ENCODE assay signal across 15 mouse cellular contexts in the genomic region with DNA sequence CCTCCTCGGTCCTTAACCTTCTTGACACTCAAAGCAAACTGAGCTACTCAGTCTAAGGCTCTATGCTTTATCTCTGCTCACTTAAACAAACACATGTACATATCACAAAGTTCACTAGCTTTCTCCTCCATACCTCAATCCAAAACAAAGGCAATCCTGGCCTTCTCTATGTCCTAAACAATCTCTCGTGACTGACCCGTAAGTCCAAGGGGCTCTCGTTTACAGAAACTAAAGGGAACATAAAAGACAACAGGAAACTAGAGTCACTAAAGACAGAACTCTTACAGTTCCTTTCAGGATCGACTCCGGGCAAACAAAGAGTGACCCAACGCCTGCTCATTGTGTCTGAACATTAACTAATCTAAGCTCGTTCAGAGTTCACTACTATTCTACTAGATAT. TPM values are rescaled to one million over a fixed set of nuclear protein-coding genes. Genes with fewer than 3 reads are reported as not detected.
DNase-seq lines count a peak whose midpoint lies in the region; ATAC-seq and TF ChIP-seq lines count a peak whose summit lies in the region.
"Had no signal": no experiment of that assay in that cellular context is flagged by ENCODE, and none has a peak within 500 bp of the region (broad histone marks: within the 10 kb centered on the region; RNA-seq: fewer than 3 reads in every experiment).

No protein-coding gene starts in this region.

- H3K27me3 ChIP-seq in hindbrain, embryonic 15.5 days, result no peaks in the 10 kb centered on the region
- no peaks in the 10 kb centered on the region for H3K27me3 ChIP-seq in hindbrain, embryonic 11.5 days (ENCODE audit: control insufficient read depth, insufficient read depth, low read length)
- no peaks in the 10 kb centered on the region for H3K27me3 ChIP-seq in hindbrain, postnatal 0 days (ENCODE audit: insufficient read depth, low read length)
- H3K27me3 ChIP-seq in liver, embryonic 11.5 days (replicated peaks; ENCODE audit: control insufficient read depth, insufficient read depth, low read length), result peaks cover 17% of the 10 kb centered on the region
- no peaks in the 10 kb centered on the region for H3K27me3 ChIP-seq in small intestine, adult 2 months (ENCODE audit: control insufficient read depth, insufficient read depth, low read length)
- H3K27me3 ChIP-seq: midbrain, embryonic 13.5 days had no signal

- no peak overlapping the region for H3K27ac ChIP-seq in hindbrain, embryonic 15.5 days (replicated peaks)
- H3K27ac ChIP-seq in hindbrain, embryonic 11.5 days (ENCODE audit: low read depth, low read length), result no peak overlapping the region
- no peak overlapping the region for H3K27ac ChIP-seq in hindbrain, postnatal 0 days
- H3K27ac ChIP-seq in liver, embryonic 11.5 days (ENCODE audit: low read depth, low read length), result peak overlapping the region; percentile 56; the same call in 1 of the 2 replicates
- peak overlapping the region; percentile 87 for H3K27ac ChIP-seq in small intestine, adult 2 months (ENCODE audit: insufficient read depth, low read depth, low read length)
- H3K27ac ChIP-seq: midbrain, embryonic 13.5 days had no signal

- H3K4me2 ChIP-seq in hindbrain, embryonic 15.5 days, result 0 out of 2 replicates have a peak overlapping the region, but pooled peaks have one; percentile 5
- H3K4me2 ChIP-seq in hindbrain, embryonic 11.5 days (replicated peaks; ENCODE audit: low read depth, low read length), result no peak overlapping the region
- peak overlapping the region; percentile 30; the same call in 1 of the 2 replicates for H3K4me2 ChIP-seq in hindbrain, postnatal 0 days (ENCODE audit: low read depth, low read length)
- peak overlapping the region; percentile 40 for H3K4me2 ChIP-seq in liver, embryonic 11.5 days
- H3K4me2 ChIP-seq: midbrain, embryonic 13.5 days had no signal

- TF ChIP-seq POLR2A in small intestine, adult 2 months (IDR thresholded peaks at IDR 0.05; ENCODE audit: low read depth, low read length), result no peak

- TF ChIP-seq CTCF in hindbrain, postnatal 0 days (IDR thresholded peaks at IDR 0.05; ENCODE audit: low read depth), result no peak
- TF ChIP-seq CTCF in small intestine, adult 2 months (IDR thresholded peaks at IDR 0.05; ENCODE audit: extremely low read depth, insufficient read length, insufficient replicate concordance, low read depth, low read length), result no peak

- no peak for DNase-seq in hindbrain, embryonic 11.5 days (ENCODE audit: low spot score)
- DNase-seq in hindbrain, postnatal 0 days (ENCODE audit: low spot score), result no peak
- DNase-seq in liver, embryonic 11.5 days (ENCODE audit: low spot score), result no peak
- no peak for DNase-seq in frontal cortex, postnatal 36 days (ENCODE audit: low spot score in 2 of 2)
- DNase-seq in c-Kit-positive CD71-positive TER-119-positive erythroid progenitor cells, embryonic 14.5 days (ENCODE audit: low spot score), result no peak
- DNase-seq: cerebellum, adult 8-10 months; kidney, adult 8-10 months; layer of hippocampus, adult 9-11 months; left cerebral cortex, postnatal 4 days; lung, postnatal 36 days; thymus, postnatal 36 days had no signal

- no peak for ATAC-seq in hindbrain, embryonic 15.5 days (ENCODE audit: low FRiP score, low read depth)
- ATAC-seq in hindbrain, embryonic 11.5 days (ENCODE audit: low FRiP score), result no peak
- no peak for ATAC-seq in hindbrain, postnatal 0 days
- ATAC-seq in liver, embryonic 11.5 days (replicated peaks; ENCODE audit: low FRiP score), result no peak
- ATAC-seq: CD4-positive, CD25-positive, alpha-beta regulatory T cell, adult 4 months; midbrain, embryonic 13.5 days had no signal

- no peak overlapping the region for H3K4me3 ChIP-seq in hindbrain, embryonic 15.5 days
- no peak overlapping the region for H3K4me3 ChIP-seq in hindbrain, embryonic 11.5 days (ENCODE audit: low read depth, low read length)
- H3K4me3 ChIP-seq in hindbrain, postnatal 0 days (ENCODE audit: low read length), result no peak overlapping the region
- 0 out of 2 replicates have a peak overlapping the region, but pooled peaks have one; percentile 11 for H3K4me3 ChIP-seq in liver, embryonic 11.5 days (ENCODE audit: low read depth, low read length)
- no peak overlapping the region for H3K4me3 ChIP-seq in small intestine, adult 2 months (ENCODE audit: low read depth, low read length)
- H3K4me3 ChIP-seq: midbrain, embryonic 13.5 days had no signal

- H3K36me3 ChIP-seq in hindbrain, embryonic 15.5 days, result no peaks in the 10 kb centered on the region
- no peaks in the 10 kb centered on the region for H3K36me3 ChIP-seq in hindbrain, embryonic 11.5 days (ENCODE audit: control insufficient read depth, insufficient read depth, low read length)
- H3K36me3 ChIP-seq in hindbrain, postnatal 0 days (ENCODE audit: insufficient read depth, low read length), result no peaks in the 10 kb centered on the region
- H3K36me3 ChIP-seq in liver, embryonic 11.5 days (ENCODE audit: control insufficient read depth, insufficient read depth, low read length), result no peaks in the 10 kb centered on the region
- no peaks in the 10 kb centered on the region for H3K36me3 ChIP-seq in small intestine, adult 2 months (ENCODE audit: control insufficient read depth, insufficient read depth, low read length)
- H3K36me3 ChIP-seq: midbrain, embryonic 13.5 days had no signal

- no peaks in the 10 kb centered on the region for H3K9me3 ChIP-seq in hindbrain, embryonic 15.5 days
- no peaks in the 10 kb centered on the region for H3K9me3 ChIP-seq in hindbrain, embryonic 11.5 days (ENCODE audit: control insufficient read depth, low read length)
- H3K9me3 ChIP-seq in hindbrain, postnatal 0 days (ENCODE audit: low read length), result no peaks in the 10 kb centered on the region
- no peaks in the 10 kb centered on the region for H3K9me3 ChIP-seq in liver, embryonic 11.5 days (ENCODE audit: control insufficient read depth, low read length)
- H3K9me3 ChIP-seq: midbrain, embryonic 13.5 days had no signal

- peaks cover 16% of the 10 kb centered on the region; the same call in 1 of the 2 replicates for H3K4me1 ChIP-seq in hindbrain, embryonic 15.5 days (replicated peaks)
- H3K4me1 ChIP-seq in hindbrain, embryonic 11.5 days (replicated peaks; ENCODE audit: control insufficient read depth, insufficient read depth, low read length), result no peaks in the 10 kb centered on the region
- no peaks in the 10 kb centered on the region for H3K4me1 ChIP-seq in hindbrain, postnatal 0 days (ENCODE audit: insufficient read depth, low read length)
- no peaks in the 10 kb centered on the region for H3K4me1 ChIP-seq in liver, embryonic 11.5 days (replicated peaks; ENCODE audit: control insufficient read depth, insufficient read depth, low read length)
- peaks cover 6% of the 10 kb centered on the region for H3K4me1 ChIP-seq in small intestine, adult 2 months (ENCODE audit: control insufficient read depth, insufficient read depth, insufficient read length, low read length)

- 47% methylated on average over 8 of the region's 8 CpGs for WGBS in hindbrain, embryonic 15.5 days
- WGBS in hindbrain, embryonic 11.5 days, result 45% methylated on average over 8 of the region's 8 CpGs
- WGBS in hindbrain, postnatal 0 days, result 47% methylated on average over 8 of the region's 8 CpGs
- 49% methylated on average over 8 of the region's 8 CpGs for WGBS in liver, embryonic 11.5 days
- 16% methylated on average over 8 of the region's 8 CpGs for WGBS in small intestine, adult 2 months

- no peak overlapping the region for H3K9ac ChIP-seq in hindbrain, embryonic 15.5 days
- no peak overlapping the region for H3K9ac ChIP-seq in hindbrain, embryonic 11.5 days (ENCODE audit: low read depth, low read length)
- H3K9ac ChIP-seq in hindbrain, postnatal 0 days (replicated peaks; ENCODE audit: low read length), result no peak overlapping the region
- H3K9ac ChIP-seq in liver, embryonic 11.5 days (ENCODE audit: low read depth, low read length), result no peak overlapping the region
- H3K9ac ChIP-seq: midbrain, embryonic 13.5 days had no signal

RNA-seq across cellular contexts. Expression of gene Fam135a, which starts 2.6 kb away (rescaled TPM):
- 23.0 and 23.9 TPM in 2 replicates for polyA plus RNA-seq in hindbrain, embryonic 15.5 days (2015; fragmentation: Nextera tagmentation; extraction: Ambion mirVana)
- 34.4 and 37.6 TPM in 2 replicates for polyA plus RNA-seq in hindbrain, embryonic 11.5 days (2014; fragmentation: Nextera tagmentation; extraction: Ambion mirVana)
- total RNA-seq in hindbrain, postnatal 0 days (2014; rRNA removed), result 29.8 and 31.9 TPM in 2 replicates
- polyA plus RNA-seq in hindbrain, postnatal 0 days (2015; fragmentation: Nextera tagmentation; extraction: Ambion mirVana), result 23.0 and 26.3 TPM in 2 replicates
- polyA plus RNA-seq in liver, embryonic 11.5 days (2014; fragmentation: Nextera tagmentation; extraction: Ambion mirVana), result 13.1 and 16.0 TPM in 2 replicates
- 2.7 and 6.7 TPM in 2 replicates for polyA plus RNA-seq in small intestine, adult 2 months (2012; rRNA removed)

Comparison
In these comparisons a context has a peak if more than half of its experiments do, and no peak if none do; other contexts are left out.
1. H3K27ac ChIP-seq: peak in liver, embryonic 11.5 days (single experiment) and small intestine, adult 2 months (single experiment); none in hindbrain, embryonic 15.5 days (single experiment), hindbrain, embryonic 11.5 days (single experiment) and hindbrain, postnatal 0 days (single experiment).